Mouse (Mus musculus) lung, postnatal 25 days (tissue): Measurements from ENCODE around the gene Gpr162.
"Not testable (repeated sequence)": the region's sequence is repeated elsewhere in the genome, so short reads cannot be mapped to it uniquely, and the experiment has no call there.

Source experiments
- DNase-seq: peaks from one replicate; pipeline ENCODE4 v3.0.0; 2022; ENCODE audit warnings: low spot score

Gpr162 gene

DNA sequence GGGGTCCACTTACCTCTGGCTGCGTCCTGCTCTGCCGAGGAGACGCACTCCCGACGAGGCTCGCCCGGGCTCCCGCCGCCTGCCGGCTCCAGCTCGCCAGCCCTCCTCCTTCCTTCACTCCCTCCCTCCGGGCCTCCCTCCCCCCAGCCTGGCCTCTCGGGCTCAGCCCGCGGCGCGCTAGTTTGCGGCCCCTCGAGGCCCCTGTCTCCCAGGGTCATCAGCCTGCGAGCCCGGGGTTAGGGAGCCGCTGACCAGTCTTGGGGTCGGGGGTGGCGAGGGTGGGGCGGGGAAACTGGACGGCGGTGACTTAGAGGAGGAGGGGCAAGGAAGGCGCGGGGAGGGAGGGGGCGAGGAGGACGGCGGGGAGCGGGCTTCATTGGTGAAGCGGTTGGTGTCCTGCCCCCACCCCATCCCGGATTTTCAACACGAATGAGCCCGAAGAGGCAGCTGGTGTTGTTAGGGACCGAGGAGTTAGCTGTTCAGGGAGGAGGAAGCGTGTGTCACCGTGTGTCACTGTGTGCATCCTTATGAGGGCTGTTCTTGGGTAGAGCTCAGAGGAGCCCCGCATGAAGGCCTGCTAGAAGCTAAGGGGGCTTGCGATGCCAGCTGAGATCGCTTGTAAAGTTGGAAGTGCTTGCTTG is at the start of gene Gpr162:
TSS of gene Gpr162 (minus strand) at position 326 of the 641 bp plus-strand sequence.
- peak; percentile 18 for DNase-seq

DNA sequence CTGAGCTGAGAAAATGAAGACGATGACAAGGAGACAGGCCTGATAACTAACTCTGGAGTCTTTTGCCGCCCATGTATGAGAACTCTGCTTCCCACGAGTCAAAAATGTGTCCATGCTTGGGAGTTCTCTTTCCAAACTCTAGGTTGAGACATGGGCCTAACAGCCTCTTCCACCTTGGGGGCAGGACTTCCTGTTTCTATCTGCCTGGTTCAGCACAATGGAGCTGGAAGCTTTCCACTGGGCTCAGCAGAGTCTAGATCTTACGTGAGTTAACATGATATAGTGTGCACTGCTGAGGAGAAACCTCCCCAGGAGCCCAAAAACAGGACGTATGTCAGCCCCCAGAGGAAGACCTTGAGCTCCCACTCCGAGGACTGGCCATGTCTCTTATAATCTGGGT is 49.4 kb upstream of the Gpr162 start:
- no peak for DNase-seq

DNA sequence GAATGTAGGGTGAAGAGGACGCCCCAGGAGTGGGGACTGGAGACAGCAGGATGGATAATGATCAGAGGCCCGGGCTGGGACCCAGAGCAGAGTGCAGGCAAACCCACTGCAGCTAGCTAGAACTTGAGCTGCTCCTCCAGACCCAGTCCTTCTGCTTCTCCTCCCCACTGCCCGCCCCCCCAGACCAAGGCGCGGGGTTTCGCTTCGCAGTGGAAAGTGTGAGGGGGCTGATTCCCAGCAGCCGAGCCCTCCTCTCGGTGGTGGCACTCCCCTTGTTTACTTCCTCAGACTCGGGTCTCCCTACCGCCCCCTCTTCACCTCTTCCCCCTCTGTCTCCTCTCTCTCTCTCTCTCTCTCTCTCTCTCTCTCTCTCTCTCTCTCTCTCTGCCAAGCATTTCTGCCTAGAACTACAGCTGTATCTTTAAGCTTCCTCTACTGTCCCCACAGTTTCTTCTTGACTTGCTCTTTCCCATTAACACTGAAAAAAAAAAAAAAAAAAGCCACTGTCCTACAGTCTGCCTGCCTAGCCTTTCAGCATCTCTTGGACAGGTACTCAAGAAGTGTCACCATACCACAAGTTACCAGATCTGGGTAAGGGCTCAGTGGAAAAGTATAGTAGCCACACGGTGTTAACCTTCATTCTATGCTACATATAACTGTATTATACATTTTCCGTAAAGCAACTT is 47.9 kb upstream of the Gpr162 start, which contains the start of gene Lag3:
TSS of gene Lag3 (minus strand) at position 173 of the 686 bp plus-strand sequence.
- no peak for DNase-seq

DNA sequence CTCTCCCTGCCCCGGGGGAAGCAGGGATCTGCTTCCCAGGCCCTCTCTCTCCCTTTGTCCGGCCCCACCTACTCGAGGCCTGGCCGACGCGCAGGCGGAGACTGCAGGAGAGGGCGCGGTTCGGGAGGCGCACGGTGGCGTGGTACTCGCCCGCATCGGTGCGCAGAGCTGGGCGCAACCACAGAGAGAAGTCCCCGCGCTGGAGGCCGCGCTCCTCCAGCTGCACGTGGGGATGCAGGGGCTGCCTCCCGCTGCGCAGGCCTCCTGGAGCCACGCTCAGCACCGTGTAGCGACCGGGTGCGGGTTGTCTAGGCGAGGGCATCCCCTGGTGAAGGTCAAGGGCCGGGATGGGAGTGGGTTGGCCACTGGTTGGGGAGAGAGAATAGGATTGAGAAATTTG is 46.2 kb upstream of the Gpr162 start:
- no peak for DNase-seq

DNA sequence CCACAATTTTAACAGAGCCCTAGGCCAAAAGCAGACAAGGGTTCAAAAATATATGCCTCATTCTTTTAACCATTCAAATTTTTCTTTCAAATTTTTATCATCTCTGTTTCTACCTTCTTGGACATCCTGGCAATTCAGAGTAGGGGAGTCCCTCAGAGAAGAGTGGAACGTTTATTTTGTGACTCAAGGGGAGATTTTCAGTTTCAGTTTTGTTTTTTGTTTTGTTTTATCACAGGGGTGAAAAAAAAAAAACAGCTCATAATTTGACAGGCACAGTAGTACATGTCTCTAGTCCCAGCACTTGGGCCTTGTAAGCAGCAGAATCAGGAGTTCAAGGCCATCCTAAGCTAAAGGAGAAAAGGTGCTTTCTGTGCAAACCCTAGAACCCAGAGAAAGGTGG is 44.0 kb upstream of the Gpr162 start:
- no peak for DNase-seq

DNA sequence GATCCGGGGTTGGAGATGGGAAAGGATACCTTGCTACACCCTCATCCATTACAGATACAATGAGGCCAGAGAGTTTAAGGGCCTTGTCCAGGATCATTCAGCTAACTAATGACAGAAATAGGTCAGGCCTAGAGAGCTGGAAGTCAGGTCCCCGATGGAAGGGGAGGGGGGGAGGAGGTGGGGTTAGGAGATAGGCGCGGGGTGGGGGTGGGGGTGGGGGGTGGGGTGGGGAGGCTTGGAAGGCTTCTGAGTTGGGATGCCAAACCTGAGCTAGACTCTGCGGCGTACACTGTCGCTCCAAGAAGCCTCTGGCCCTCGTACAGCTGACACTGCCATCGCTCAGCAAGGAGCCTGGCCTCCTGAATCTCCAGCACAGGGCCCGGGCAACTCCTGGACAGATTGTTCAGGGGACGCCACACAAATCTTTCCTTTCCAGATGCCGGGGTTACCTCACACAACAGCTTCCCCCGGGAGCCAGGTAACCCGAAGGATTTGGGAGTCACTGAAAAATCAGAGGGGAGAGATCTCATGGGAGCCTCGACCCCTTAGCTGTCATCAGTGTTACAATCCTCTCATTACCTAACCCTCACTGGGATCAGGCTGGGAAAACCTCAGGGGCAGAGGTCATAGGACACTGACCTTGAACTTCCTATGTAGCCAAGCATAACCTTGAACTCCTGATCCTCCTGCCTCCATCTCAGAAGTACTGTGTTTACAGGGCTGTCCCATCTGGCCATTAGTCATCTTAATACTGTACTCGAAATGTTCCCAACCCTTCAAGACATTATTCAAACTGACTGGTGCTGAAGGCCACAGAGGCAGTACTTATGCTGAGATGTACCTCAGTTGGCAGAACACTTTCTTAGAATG is 41.4 kb upstream of the Gpr162 start:
- no peak for DNase-seq

DNA sequence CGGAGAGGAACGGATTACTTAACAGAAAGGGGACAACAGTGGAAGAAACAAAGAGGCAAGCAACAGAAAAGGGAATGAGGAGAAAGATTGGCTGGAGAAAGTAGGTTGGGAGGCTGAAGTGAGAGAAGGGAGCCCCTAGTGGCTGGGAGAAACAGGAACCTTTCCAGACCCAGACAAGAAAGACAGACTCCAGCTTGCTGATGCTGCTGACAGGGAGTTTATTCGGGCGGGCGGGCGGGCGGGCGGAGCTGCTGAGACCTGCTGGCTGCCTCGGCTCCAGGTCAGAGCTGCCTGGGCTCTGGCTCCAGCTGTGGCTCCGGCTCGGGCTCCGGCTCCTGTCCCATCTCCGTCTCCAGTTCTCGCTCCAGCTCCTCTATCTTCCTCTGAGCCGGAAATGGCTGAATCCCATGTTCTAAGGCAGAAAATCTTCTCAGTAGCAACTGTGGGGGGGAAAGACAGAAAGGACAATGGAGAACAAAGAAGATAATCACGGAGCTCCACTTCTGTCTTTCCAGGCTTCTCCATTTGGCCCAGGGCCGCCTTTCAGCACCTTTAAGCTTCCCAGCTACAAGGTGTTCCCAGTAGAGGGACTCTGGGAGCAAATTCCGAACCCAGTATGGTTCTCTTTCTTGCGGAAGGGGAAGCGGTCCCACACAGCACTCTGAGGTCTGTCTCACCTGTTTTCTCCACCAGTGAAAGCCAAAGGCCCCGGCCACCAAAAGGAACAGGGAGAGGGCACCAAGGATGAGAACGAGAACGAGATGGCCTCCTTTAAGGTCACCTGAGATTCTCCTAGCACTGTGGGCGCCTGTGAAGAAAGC is 40.6 kb upstream of the Gpr162 start:
- DNase-seq = peak; percentile 88

DNA sequence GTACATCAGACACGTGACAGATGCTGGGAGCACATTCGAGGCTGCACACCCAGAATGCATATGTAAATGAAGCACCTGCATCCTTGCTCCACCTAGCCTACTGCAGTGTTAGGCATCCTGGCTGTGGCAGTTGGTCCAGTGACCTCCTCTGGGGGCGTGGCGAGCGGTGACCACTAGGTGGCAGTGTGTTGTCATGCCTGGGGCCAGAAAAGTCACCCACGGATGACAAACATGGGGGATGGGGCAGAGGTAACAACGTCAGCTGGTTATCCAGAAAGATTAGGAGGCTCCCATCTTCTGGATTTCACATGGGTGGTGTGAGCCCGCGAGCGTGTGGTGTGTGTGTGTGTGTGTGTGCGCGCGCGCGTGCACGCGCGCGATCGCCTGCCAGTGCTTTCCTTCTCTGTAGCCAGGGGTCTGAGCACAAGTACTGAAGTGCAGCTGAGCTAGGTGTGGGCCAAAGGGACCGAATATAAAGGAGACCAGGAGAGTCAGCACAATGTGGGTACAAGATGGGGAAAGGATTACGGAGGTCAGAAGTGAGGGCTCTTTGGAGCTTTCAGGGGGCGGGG is 39.9 kb upstream of the Gpr162 start:
- peak; percentile 96 for DNase-seq

DNA sequence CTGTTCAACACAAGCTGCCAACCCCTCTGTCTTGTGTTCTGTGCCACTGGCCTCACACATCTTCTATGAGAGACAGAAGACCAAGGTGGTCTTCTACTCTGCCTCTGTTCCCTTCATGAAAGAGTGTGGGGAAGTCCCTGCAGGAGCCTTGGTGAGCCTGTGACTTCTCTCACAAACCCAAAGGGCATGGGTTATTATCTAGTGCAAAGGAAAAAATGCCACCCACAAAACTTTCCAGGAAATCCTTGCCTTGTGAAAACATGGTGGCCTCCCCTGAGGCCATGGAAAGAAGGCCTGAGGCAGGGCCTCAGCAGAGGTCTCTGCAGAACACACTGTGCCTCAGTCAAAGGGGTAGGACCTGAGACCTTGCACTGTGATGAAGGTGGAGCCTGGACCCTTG is 38.1 kb upstream of the Gpr162 start:
- no peak for DNase-seq

DNA sequence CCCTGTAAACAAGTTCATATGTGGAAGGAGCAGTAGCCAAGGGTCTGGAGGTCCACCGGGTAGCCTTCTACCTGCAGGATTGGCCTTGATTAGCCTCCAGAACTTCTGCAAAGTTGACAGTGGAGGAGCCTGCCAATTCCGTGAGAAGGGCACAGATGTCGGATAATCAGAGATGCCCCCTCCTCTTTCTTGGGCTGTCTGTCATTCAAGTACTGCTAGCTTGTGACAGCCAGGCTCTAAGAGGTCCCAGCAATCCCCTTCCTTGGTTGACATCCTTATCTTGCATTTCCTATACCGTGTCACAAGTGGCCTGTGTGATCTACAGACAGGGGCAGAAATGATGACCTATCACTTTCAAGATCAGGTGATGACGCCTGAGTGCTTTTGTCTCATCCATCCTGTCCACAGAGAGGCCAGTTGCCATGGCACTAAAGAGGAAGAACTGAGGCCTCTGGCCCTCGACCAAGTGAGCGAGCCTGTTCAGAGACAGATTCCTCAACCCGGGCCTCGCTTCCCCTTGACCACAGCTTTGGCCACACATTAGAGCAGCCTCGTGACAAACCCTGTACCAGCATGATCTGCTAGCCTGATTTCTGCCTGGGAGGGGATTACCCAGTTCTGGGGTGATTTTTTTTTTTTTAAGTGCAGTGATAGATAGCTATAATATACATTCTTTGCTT is 37.2 kb upstream of the Gpr162 start:
- no peak for DNase-seq

DNA sequence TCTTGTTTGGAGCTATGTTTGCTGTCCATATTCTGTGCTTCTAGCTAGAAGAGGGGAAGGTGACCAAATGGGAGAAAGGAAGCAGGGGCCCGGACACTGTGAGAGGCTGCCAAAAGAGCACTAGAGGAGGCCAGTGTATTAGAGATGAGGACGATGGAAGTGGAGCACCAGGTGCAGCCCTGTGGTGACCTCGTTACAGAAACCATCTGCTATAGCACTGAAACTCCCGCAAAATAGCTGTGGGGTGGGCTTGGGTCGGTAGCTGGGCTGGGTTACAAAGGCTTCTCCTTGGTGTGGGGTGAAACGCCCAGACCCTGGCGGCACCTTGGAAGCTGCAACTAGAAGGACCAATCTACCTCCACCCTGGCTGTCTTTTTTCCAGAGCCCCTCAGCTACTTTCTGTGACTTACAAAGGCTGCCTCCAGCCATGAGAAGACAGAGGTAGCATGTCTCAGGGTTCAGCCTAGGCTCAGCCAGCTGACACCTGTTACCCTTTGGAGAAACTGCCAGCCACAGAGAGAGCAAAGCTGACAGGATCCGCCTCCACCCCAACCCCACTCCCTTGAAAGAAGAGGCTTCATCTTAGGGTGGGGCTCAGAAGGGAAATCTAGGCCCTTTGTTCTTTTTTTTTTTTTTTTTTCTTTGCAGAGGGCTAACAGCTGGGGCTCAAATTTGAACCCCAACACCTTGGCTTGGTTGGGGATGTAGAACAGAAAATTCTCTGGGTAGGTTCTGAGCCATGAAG is 36.4 kb upstream of the Gpr162 start:
- DNase-seq = no peak

DNA sequence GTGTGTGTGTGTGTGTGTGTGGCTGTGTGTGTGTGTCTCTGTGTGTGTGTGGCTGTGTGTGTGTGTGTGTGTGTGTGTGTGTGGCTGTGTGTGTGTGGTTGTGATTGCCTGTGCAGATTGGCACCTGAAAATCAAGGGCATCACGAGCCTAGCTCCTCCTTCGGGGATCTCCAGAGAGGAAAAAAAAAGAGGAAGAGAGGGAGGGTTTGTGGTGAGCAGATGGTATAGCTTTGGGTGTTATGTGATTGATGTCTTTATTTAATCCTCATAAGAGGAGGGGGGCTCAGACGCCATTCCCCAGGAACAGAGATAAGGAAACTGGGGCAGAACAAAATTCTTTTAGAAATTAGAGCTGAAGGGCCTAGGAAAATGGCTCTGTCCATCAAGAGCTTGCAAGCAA is 34.6 kb upstream of the Gpr162 start:
- DNase-seq = no peak

DNA sequence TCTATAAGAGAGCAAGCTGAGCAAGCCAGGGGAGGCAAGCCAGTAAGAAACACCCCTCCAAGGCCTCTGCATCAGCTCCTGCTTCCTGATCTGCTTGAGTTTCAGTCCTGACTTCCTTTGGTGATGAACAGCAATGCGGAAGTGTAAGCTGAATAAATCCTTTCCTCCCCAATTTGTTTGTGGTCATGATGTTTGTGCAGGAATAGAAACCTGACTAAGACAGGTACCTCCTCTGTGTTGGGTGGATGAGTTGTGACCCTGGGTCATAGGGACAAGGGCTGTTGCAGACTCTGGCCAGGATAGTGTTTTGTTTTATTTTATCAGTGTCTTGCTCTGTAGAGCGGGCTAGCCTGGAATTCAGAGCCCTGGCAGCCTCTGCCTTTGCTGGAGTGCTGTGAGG is 30.3 kb upstream of the Gpr162 start:
- not testable (repeated sequence) for DNase-seq

DNA sequence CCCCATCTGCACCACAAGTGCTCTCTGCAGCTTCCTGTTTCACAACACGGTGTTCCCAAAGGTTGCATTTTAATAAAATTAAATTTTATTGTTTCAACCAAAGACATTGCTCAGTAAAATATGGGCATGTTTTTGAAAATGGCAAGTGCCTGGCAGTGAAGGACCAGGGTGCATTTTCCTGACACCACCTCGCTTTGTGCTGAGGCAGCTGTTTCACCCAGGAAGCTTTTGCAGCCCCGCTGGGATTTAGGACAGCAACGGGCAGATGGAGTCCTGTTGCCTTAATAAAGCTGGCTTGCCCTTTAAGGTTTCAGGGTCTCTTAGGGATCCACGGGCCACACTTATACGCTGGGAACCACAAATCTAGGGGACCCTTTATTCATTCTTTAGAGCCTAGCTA is 27.2 kb upstream of the Gpr162 start:
- no peak for DNase-seq

DNA sequence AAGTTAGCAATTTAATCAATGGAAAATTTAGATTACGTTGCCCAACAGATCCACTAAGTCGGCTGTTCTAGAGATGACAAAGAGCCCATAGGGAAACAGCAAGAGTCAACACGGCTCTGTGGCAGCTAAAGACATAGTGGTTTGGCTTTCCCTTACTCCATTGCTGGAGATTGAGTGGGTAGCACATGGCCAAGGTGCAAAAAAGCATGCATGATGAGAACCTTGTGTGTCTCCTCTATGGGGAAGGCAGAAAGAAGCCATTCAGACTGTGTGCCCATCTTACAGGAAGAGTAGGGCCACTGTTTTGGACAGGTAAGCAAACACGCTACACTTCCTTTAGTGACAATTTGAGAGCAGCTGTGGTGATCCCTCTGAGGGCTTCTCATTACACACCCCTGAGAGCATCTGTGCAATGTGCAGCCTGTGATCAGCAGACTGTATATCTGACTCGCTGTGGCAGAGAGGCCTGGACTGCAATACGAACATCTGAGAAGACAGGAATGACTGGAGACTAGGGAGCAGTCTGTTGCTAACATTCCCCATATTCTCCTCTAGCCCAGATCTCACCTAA is 24.9 kb upstream of the Gpr162 start:
- no peak for DNase-seq

DNA sequence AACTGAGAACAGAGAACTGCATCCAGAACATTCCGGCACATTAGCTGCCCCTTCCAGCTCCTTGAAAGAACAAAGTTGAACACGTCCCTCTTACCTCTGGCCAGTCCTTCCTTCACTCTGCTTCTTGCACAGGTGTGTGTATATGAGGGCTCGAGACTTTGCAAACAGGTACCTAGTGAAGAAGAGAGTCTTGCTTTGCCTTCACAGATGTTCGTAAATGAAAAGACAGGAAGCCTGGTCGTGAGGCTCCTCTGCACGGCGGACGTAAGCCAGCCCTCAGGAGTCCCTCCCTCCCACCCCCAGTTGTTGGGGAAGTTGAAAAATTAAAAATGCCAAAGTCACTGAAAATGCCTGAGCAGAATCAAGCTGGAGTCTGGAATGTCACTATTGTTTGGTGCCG is 24.2 kb upstream of the Gpr162 start, which contains the start of gene Cd4:
TSS of gene Cd4 (minus strand) at position 236 of the 400 bp plus-strand sequence.
- no peak for DNase-seq

DNA sequence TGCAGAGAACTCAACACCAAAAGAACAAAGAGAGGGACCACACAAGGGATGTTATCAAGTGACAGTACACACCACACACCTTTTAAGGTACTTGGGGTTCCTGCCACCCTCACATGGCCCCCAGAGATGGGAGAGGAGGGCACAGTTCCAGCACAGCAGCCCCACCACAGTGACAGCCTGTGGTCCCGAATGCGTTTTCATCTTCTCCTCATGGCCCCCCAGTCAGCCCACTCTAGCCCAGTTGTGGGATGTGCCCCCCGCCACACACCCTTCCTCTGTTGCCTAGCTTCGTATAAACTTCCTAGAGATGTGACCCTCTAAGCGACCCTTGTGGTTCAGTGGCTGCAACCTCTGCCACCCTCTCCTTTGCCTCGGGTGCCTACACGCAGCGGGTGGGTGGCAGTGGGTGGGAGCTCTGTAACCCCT is 22.2 kb upstream of the Gpr162 start:
- DNase-seq = no peak

DNA sequence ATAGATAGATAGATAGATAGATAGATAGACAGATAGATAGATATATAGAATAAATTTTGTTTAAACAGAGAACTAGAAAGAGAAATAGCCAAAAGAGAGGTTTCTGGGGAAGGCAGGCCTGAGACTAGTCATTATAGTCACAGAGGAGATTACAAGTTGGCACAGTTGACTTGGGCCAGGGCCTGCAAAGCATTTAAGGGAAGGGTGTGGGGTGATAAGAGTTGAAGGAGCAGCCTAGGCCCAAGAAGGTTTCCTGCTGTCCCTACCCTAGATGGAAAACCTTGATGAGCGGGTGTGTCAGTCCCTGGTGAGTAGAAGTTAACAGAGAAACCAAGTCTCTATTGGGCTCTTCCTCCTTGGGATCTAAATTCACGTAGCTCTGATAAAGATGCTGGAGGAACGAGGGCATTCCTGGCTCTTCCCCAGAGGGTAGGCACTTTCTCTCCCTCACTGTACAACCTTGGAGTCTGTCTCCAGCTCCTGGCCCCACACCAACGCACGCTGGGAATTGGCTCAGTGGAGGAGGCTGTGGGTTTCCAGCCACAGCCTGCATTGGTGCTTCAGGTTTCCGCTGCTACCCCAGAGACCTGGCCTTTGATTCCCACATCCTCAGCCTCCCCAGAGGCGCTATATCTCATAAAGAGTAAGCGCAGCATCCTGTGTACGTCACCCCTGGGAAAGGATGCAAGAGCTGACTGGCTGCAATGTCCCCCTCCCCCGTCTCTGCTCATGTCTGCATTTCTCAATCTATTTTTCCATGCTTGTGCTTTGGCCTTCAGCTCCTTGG is 21.1 kb upstream of the Gpr162 start:
- DNase-seq = no peak

DNA sequence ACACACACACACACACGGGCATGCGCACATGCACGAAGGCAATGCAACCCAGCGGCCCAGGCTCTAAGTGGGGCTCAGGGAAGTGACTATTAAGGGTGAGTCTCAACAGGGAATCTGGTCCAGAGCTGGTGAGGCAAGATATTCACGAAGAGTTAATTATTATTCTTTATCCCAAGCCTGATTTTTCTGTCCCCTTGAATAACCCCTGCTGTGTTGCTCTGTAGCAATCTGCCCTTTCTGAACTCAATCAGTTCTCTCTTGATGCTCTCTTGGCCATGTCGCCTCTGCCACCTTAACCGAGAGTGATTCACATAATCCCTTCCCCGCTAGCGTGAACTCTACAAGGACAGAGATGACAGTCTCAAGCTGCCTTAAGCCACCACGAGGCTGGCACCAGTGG is 19.6 kb upstream of the Gpr162 start:
- DNase-seq = no peak
